Mouse (Mus musculus) T-helper 17 cell (primary cell): ENCODE measurements around the gene Mup20.
"Not testable (repeated sequence)": the region's sequence is repeated elsewhere in the genome, so short reads cannot be mapped to it uniquely, and the experiment has no call there.

ENCODE experiments used
- in situ Hi-C, 2 experiments: fragments of 300-600 bp; cut with MboI, MseI; formaldehyde crosslinking; loops; 1 replicate in 1 of 2; 2 replicates in 1 of 2; pipeline ENCODE4 v1.15.1; 2025; ENCODE audit warnings: high pct_unique_total_duplicates in 2 of 2

The Mup20 gene

GRCm38 (mm10) chr4:62054058-62054457, at the start of gene Mup20:
Mup20 (minus strand) TSS chr4:62054158.
- in situ Hi-C loops: loop anchor here (5.0 kb wide), 2 partner anchors 92 to 97 kb away; no protein-coding TSS in a partner anchor

GRCm38 (mm10) chr4:62103366-62103765, 49.4 kb upstream of the Mup20 start:
- in situ Hi-C loops: not testable (repeated sequence)

- in situ Hi-C loops: loop anchor here in 1 of 2 experiments (5.0 kb wide), 1 partner anchor 59 kb away; no protein-coding TSS in a partner anchor
These were observed 34.0 kb upstream of the Mup20 start for GRCm38 (mm10) chr4:62087953-62088352.

- in situ Hi-C loops: loop anchor here in 1 of 2 experiments (5.0 kb wide), 1 partner anchor 60 kb away; no protein-coding TSS in a partner anchor
These were observed 33.3 kb upstream of the Mup20 start, which contains the start of gene Mup3 for GRCm38 (mm10) chr4:62087241-62087640. Mup3 (minus strand) TSS chr4:62087342.

- in situ Hi-C loops: no loop called here
These were observed 28.8 kb upstream of the Mup20 start for GRCm38 (mm10) chr4:62082755-62083154.

- in situ Hi-C loops: no loop called here
These were observed 21.2 kb upstream of the Mup20 start for GRCm38 (mm10) chr4:62075126-62075525.

- in situ Hi-C loops: loop anchor here (5.0 kb wide), 2 partner anchors 92 to 97 kb away; no protein-coding TSS in a partner anchor
These were observed 822 bp upstream of the Mup20 start for GRCm38 (mm10) chr4:62054780-62055179.

- in situ Hi-C loops: no loop called here
These were observed 27.7 kb downstream of the Mup20 start for GRCm38 (mm10) chr4:62026281-62026680.

- in situ Hi-C loops: loop anchor here in 1 of 2 experiments (25.0 kb wide), 1 partner anchor 1662 kb away; no protein-coding TSS in a partner anchor
These were observed 29.6 kb downstream of the Mup20 start for GRCm38 (mm10) chr4:62024256-62024959.

- in situ Hi-C loops: loop anchor here in 1 of 2 experiments (25.0 kb wide), 1 partner anchor 1661 kb away; no protein-coding TSS in a partner anchor
These were observed 30.3 kb downstream of the Mup20 start for GRCm38 (mm10) chr4:62023646-62024045.

- in situ Hi-C loops: loop anchor here in 1 of 2 experiments (25.0 kb wide), 1 partner anchor 1661 kb away; no protein-coding TSS in a partner anchor
These were observed 30.8 kb downstream of the Mup20 start for GRCm38 (mm10) chr4:62023120-62023519.

- in situ Hi-C loops: loop anchor here in 1 of 2 experiments (25.0 kb wide), 1 partner anchor 1658 kb away; no protein-coding TSS in a partner anchor
These were observed 33.4 kb downstream of the Mup20 start for GRCm38 (mm10) chr4:62020511-62020910.
